9 mouse cellular contexts compared by ENCODE assay signal in the genomic region with DNA sequence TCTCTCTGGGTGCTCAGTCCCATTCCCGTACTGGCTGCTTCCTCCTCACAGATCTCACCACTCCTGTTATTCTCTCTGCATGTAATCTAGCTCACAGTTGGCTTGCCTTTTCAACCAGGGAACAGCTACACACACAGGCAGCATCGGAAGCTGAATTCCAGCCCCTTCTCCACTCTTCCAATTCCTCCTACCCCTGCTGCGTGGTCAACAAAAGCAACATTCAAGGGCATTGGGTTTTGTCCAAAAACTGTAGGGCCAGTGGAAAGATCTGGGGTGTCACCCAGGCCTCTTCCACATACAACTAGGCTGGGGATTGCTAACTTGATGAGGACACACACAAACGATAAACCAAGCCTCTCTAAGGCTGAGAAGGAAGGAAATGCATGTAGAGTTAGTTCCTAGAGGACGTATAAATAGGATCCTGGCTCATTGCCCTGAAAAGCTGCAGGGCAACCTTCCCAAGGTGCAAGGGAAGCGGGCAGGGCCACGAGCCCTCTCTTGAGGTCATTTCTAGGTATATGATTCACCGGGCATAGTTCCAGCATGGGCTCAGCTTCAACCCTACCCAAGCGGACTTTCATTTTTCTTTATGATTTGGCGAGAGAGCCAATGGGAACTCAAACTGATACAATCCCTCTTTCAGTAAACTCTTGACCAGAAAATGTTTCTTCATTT. TPM values are rescaled to one million over a fixed set of nuclear protein-coding genes. Genes with fewer than 3 reads are reported as not detected.
DNase-seq lines count a peak whose midpoint lies in the region; ATAC-seq lines count a peak whose summit lies in the region.
"Had no signal": no experiment of that assay in that cellular context is flagged by ENCODE, and none has a peak within 500 bp of the region (broad histone marks: within the 10 kb centered on the region; RNA-seq: fewer than 3 reads in every experiment).

No protein-coding gene starts in this region.

- H3K27me3 ChIP-seq in kidney, embryonic 15.5 days = peaks cover 9% of the 10 kb centered on the region; the same call in 1 of the 2 replicates

- H3K4me2 ChIP-seq in kidney, embryonic 15.5 days = no peak overlapping the region

- 0 out of 2 replicates have a peak, but pooled peaks cover 2% of the 10 kb centered on the region for H3K4me1 ChIP-seq in kidney, embryonic 15.5 days

- H3K9me3 ChIP-seq in kidney, embryonic 15.5 days (replicated peaks) = 0 out of 2 replicates have a peak, but pooled peaks cover 3% of the 10 kb centered on the region

- H3K9ac ChIP-seq in kidney, embryonic 15.5 days = no peak overlapping the region

- DNase-seq in cerebellum, adult 11-12 months = peak; percentile 6
- DNase-seq in cerebellum, adult 8-10 months = no peak
- DNase-seq in kidney, adult 18-20 months = peak; percentile 30
- DNase-seq in adrenal gland, postnatal 10 days = peak; percentile 58
- DNase-seq in kidney, postnatal 10 days = peak; percentile 22
- no peak for DNase-seq in thymus, postnatal 4 days
- DNase-seq in thymus, postnatal 0 days (ENCODE audit: low spot score) = no peak

- no peak overlapping the region for H3K4me3 ChIP-seq in kidney, embryonic 15.5 days (replicated peaks)

- WGBS in kidney, embryonic 15.5 days = 72% methylated on average over 10 of the region's 10 CpGs

- ATAC-seq in kidney, embryonic 15.5 days (replicated peaks; ENCODE audit: low FRiP score) = no peak
- ATAC-seq: midbrain, embryonic 16.5 days had no signal

- H3K27ac ChIP-seq in kidney, embryonic 15.5 days = no peak overlapping the region

- no peaks in the 10 kb centered on the region for H3K36me3 ChIP-seq in kidney, embryonic 15.5 days

RNA-seq across cellular contexts. Expression of gene Rybp, which starts 36.6 kb away (rescaled TPM):
- 20.3 and 21.3 TPM in 2 replicates for polyA plus RNA-seq in kidney, embryonic 15.5 days (2015; fragmentation: Nextera tagmentation; extraction: Ambion mirVana)
- total RNA-seq in adrenal gland, postnatal 10 days (2021) = 10 to 100 TPM; 21.4 to 30.1 TPM
- polyA plus RNA-seq in thymus, postnatal 0 days (2015; fragmentation: Nextera tagmentation; extraction: Ambion mirVana) = 10.3 and 14.2 TPM in 2 replicates

Comparison
In these comparisons a context has a peak if more than half of its experiments do, and no peak if none do; other contexts are left out.
1. DNase-seq: peak in cerebellum, adult 11-12 months (single experiment), kidney, adult 18-20 months (single experiment), adrenal gland, postnatal 10 days (single experiment) and kidney, postnatal 10 days (single experiment); none in cerebellum, adult 8-10 months (single experiment), thymus, postnatal 4 days (single experiment) and thymus, postnatal 0 days (single experiment).